Mouse (Mus musculus) stomach, postnatal 0 days (tissue): ENCODE measurements around the gene Trappc2. TPM values are rescaled to one million over a fixed set of nuclear protein-coding genes. Genes with fewer than 3 reads are reported as not detected.

Experiments used
- ATAC-seq: fragments of 200-750 bp; cut with Nextera tagmentation; 2 replicates; pipeline ENCODE4 v1.8.0; 2017; ENCODE audit not compliant: low FRiP score, low TSS enrichment
- DNase-seq: peaks from one replicate; pipeline ENCODE4 v3.0.0-alpha.2; 2016; ENCODE audit warnings: low spot score
- H3K27ac ChIP-seq: fragments of 300-500 bp; sonication (generic); replicated peaks from 2 replicates; pipeline ENCODE4 v1.5.1; 2014; ENCODE audit warnings: mild to moderate bottlenecking, control low read depth
- H3K27me3 ChIP-seq: fragments of 300-500 bp; sonication (generic); 2 replicates; pipeline ENCODE4 v1.6.1; 2014; ENCODE audit warnings: low read length; ENCODE audit not compliant: control insufficient read depth, insufficient read depth
- H3K36me3 ChIP-seq: fragments of 300-500 bp; sonication (generic); 2 replicates; pipeline ENCODE4 v1.6.1; 2014; ENCODE audit warnings: low read length, mixed read lengths; ENCODE audit not compliant: control insufficient read depth, insufficient read depth
- H3K4me1 ChIP-seq: fragments of 300-500 bp; sonication (generic); replicated peaks from 2 replicates; pipeline ENCODE4 v1.6.1; 2014; ENCODE audit warnings: antibody characterized with exemption; ENCODE audit not compliant: control insufficient read depth, insufficient read depth
- H3K4me2 ChIP-seq: fragments of 300-500 bp; sonication (generic); replicated peaks from 2 replicates; pipeline ENCODE4 v1.6.1; 2014; ENCODE audit warnings: low read depth, mild to moderate bottlenecking, control low read depth, moderate library complexity
- H3K4me3 ChIP-seq: fragments of 300-500 bp; sonication (generic); 2 replicates; pipeline ENCODE4 v1.5.1; 2014; ENCODE audit warnings: low read depth, low read length, control low read depth
- H3K9ac ChIP-seq: fragments of 300-500 bp; sonication (generic); 2 replicates; pipeline ENCODE4 v1.6.1; 2014; ENCODE audit warnings: mild to moderate bottlenecking, low read length, control low read depth, mixed read lengths
- H3K9me3 ChIP-seq: fragments of 300-500 bp; sonication (generic); 2 replicates; pipeline ENCODE4 v1.6.1; 2016; ENCODE audit warnings: low read length; ENCODE audit not compliant: control insufficient read depth
- CTCF ChIP-seq: IDR thresholded peaks from 2 replicates; pipeline ENCODE4 v1.5.1; 2016; ENCODE audit warnings: antibody characterized with exemption, low read depth, mild to moderate bottlenecking, moderate library complexity
- EP300 ChIP-seq: optimal IDR thresholded peaks from 2 replicates; pipeline ENCODE3; 2016; ENCODE audit warnings: antibody characterized with exemption
- WGBS: fragments of 180-500 bp; shearing (Covaris S2); extraction: QIAGEN DNeasy Blood & Tissue Kit; methylation state at CpG from one replicate; pipeline ENCODE4 v1.1.7; 2014; 5-methylcytosine and 5-hydroxymethylcytosine counted together
- polyA plus RNA-seq: library from polyadenylated mRNA; unstranded; fragments of >200 nt; fragmentation: Nextera tagmentation; extraction: Ambion mirVana; gene quantifications from 2 replicates; pipeline ENCODE4 v1.2.1, GENCODE M21; 2015

Trappc2 gene
- polyA plus RNA-seq, 1 experiment from 2014 or later, result 28.5 TPM

- Histone ChIP-seq H3K9me3 (no peaks in the 10 kb centered on the region), H3K9ac (no peak overlapping the region), H3K27ac (no peak overlapping the region), H3K4me1 (no peaks in the 10 kb centered on the region), H3K36me3 (no peaks in the 10 kb centered on the region), H3K4me3 (no peak overlapping the region), H3K27me3 (no peaks in the 10 kb centered on the region), H3K4me2 (no peak overlapping the region)
- TF ChIP-seq EP300 (no peak), CTCF (no peak)
- 71% methylated on average over 1 of the region's 1 CpGs for WGBS
- DNase-seq (no peak), ATAC-seq (no peak)
Observed at GRCm38 (mm10) chrX:166499496-166500190, 59.3 kb downstream of the Trappc2 start.

Other genes starting within 250 kb of the Trappc2 start
- gene Gpm6b, start 201.7 kb upstream of the Trappc2 start, polyA plus RNA-seq, result 19.6 and 21.9 TPM in 2 replicates
- gene Ofd1, start 130 bp downstream of the Trappc2 start, polyA plus RNA-seq, result 4.9 and 5.3 TPM in 2 replicates
- 82.2 and 85.1 TPM in 2 replicates for gene Rab9, start 39.3 kb downstream of the Trappc2 start, polyA plus RNA-seq
- 4.1 and 4.2 TPM in 2 replicates for gene Tceanc, start 78.0 kb downstream of the Trappc2 start, polyA plus RNA-seq
- 21.2 and 25.4 TPM in 2 replicates for gene Egfl6, start 145.1 kb downstream of the Trappc2 start, polyA plus RNA-seq